14 mouse cellular contexts compared by ENCODE assay signal in the genomic region with DNA sequence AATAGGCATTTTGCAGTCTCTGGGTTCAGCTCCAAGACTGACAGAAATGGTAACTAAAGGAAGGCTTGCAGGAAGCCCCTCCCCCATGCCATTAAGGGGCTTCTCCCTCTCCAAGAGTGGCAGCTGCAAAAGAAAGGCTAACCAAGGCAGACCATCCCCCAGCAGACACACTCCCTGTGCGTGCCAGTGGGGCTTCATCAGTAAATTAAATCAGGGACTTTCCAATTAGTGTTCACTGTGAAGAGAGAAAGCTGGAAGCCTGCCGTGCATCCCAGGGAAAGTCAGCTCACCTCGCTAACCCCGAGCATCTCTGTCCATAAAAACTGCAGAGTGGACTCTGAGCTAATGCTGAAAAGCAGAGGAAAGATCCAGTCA.
DNase-seq lines count a peak whose midpoint lies in the region; ATAC-seq lines count a peak whose summit lies in the region.
"Had no signal": no experiment of that assay in that cellular context is flagged by ENCODE, and none has a peak within 500 bp of the region (broad histone marks: within the 10 kb centered on the region; RNA-seq: fewer than 3 reads in every experiment).

No protein-coding gene starts in this region.

- H3K9ac ChIP-seq in hindbrain, embryonic 14.5 days = no peak overlapping the region
- H3K9ac ChIP-seq in neural tube, embryonic 13.5 days = no peak overlapping the region
- H3K9ac ChIP-seq: heart, embryonic 15.5 days; liver, embryonic 13.5 days had no signal

- H3K27ac ChIP-seq in forebrain, embryonic 10.5 days = 0 out of 2 replicates have a peak overlapping the region, but pooled peaks have one; percentile 22
- peak overlapping the region; percentile 58 for H3K27ac ChIP-seq in hindbrain, embryonic 14.5 days
- H3K27ac ChIP-seq in neural tube, embryonic 13.5 days (replicated peaks) = peak overlapping the region; percentile 84
- H3K27ac ChIP-seq: heart, embryonic 15.5 days; liver, embryonic 13.5 days had no signal

- WGBS in forebrain, embryonic 10.5 days = 11% methylated on average over 4 of the region's 4 CpGs
- 2% methylated on average over 4 of the region's 4 CpGs for WGBS in hindbrain, embryonic 14.5 days
- WGBS in neural tube, embryonic 13.5 days = 11% methylated on average over 4 of the region's 4 CpGs

- H3K9me3 ChIP-seq in forebrain, embryonic 10.5 days = no peaks in the 10 kb centered on the region
- no peaks in the 10 kb centered on the region for H3K9me3 ChIP-seq in hindbrain, embryonic 14.5 days (ENCODE audit: control insufficient read depth, low read length)
- no peaks in the 10 kb centered on the region for H3K9me3 ChIP-seq in neural tube, embryonic 13.5 days
- H3K9me3 ChIP-seq: heart, embryonic 15.5 days; liver, embryonic 13.5 days had no signal

- peaks cover 64% of the 10 kb centered on the region for H3K27me3 ChIP-seq in forebrain, embryonic 10.5 days (ENCODE audit: poor library complexity, severe bottlenecking)
- H3K27me3 ChIP-seq in hindbrain, embryonic 14.5 days (ENCODE audit: control insufficient read depth, insufficient read depth, low read length) = no peaks in the 10 kb centered on the region
- no peaks in the 10 kb centered on the region for H3K27me3 ChIP-seq in neural tube, embryonic 13.5 days
- H3K27me3 ChIP-seq: liver, embryonic 13.5 days had no signal

- H3K4me2 ChIP-seq in hindbrain, embryonic 14.5 days (replicated peaks) = no peak overlapping the region
- H3K4me2 ChIP-seq in neural tube, embryonic 13.5 days = 0 out of 2 replicates have a peak overlapping the region, but pooled peaks have one; percentile 11
- H3K4me2 ChIP-seq: heart, embryonic 15.5 days; liver, embryonic 13.5 days had no signal

- ATAC-seq in hindbrain, embryonic 14.5 days (ENCODE audit: low FRiP score) = peak; percentile 62; the same call in 1 of the 2 replicates
- peak; percentile 80 for ATAC-seq in neural tube, embryonic 13.5 days (ENCODE audit: low read depth)
- ATAC-seq: intestine, postnatal 0 days had no signal

- H3K4me3 ChIP-seq in forebrain, embryonic 10.5 days = no peak overlapping the region
- H3K4me3 ChIP-seq in hindbrain, embryonic 14.5 days (replicated peaks; ENCODE audit: low read length) = no peak overlapping the region
- no peak overlapping the region for H3K4me3 ChIP-seq in neural tube, embryonic 13.5 days
- H3K4me3 ChIP-seq: heart, embryonic 15.5 days; liver, embryonic 13.5 days had no signal

- H3K4me1 ChIP-seq in forebrain, embryonic 10.5 days = peaks cover 33% of the 10 kb centered on the region
- peaks cover 14% of the 10 kb centered on the region for H3K4me1 ChIP-seq in hindbrain, embryonic 14.5 days (replicated peaks; ENCODE audit: control insufficient read depth, insufficient read depth, low read length)
- peaks cover 54% of the 10 kb centered on the region for H3K4me1 ChIP-seq in neural tube, embryonic 13.5 days (replicated peaks)
- H3K4me1 ChIP-seq: heart, embryonic 15.5 days had no signal

- peak; percentile 64 for DNase-seq in embryo, embryonic 10 days (ENCODE audit: low spot score)
- DNase-seq in embryo, embryonic 9.5 days (ENCODE audit: extremely low spot score) = no peak
- DNase-seq in forebrain, embryonic 10.5 days (ENCODE audit: extremely low spot score, low spot score) = peak; percentile 31
- no peak for DNase-seq in hindbrain, embryonic 14.5 days (ENCODE audit: low spot score)
- DNase-seq in spleen, adult 12 weeks (ENCODE audit: low spot score) = no peak
- DNase-seq in left cerebral cortex, adult 8-10 months (ENCODE audit: low spot score in 2 of 2) = no peak
- no peak for DNase-seq in thymus, adult 18-20 months
- DNase-seq: cerebellum, adult 8-10 months; gastrocnemius, postnatal 14 days; liver, embryonic 13.5 days; lung, postnatal 4 days had no signal

- H3K36me3 ChIP-seq in forebrain, embryonic 10.5 days (replicated peaks) = no peaks in the 10 kb centered on the region
- H3K36me3 ChIP-seq in hindbrain, embryonic 14.5 days (replicated peaks; ENCODE audit: control insufficient read depth, insufficient read depth) = no peaks in the 10 kb centered on the region
- no peaks in the 10 kb centered on the region for H3K36me3 ChIP-seq in neural tube, embryonic 13.5 days
- H3K36me3 ChIP-seq: heart, embryonic 15.5 days; liver, embryonic 13.5 days had no signal

Comparison
In these comparisons a context has a peak if more than half of its experiments do, and no peak if none do; other contexts are left out.
1. DNase-seq: peak in embryo, embryonic 10 days (single experiment) and forebrain, embryonic 10.5 days (single experiment); none in embryo, embryonic 9.5 days (single experiment), hindbrain, embryonic 14.5 days (single experiment), spleen, adult 12 weeks (single experiment), left cerebral cortex, adult 8-10 months (0 of 2) and thymus, adult 18-20 months (0 of 2).
2. H3K27ac ChIP-seq: peak in every context shown above with its lines; median percentile 84 in neural tube, embryonic 13.5 days; 58 in hindbrain, embryonic 14.5 days; 22 in forebrain, embryonic 10.5 days.